Mouse (Mus musculus): ENCODE data around the gene Olfr611. TPM values are rescaled to one million over a fixed set of nuclear protein-coding genes. Genes with fewer than 3 reads are reported as not detected.
"Not testable (repeated sequence)": the region's sequence is repeated elsewhere in the genome, so short reads cannot be mapped to it uniquely, and the experiment has no call there.

Gene Olfr611
- not detected in 2 replicates for polyA plus RNA-seq (2016; fragmentation: Nextera tagmentation; extraction: Ambion mirVana)

- not testable (repeated sequence) for H3K27me3 ChIP-seq (replicated peaks); ATAC-seq; H3K27ac ChIP-seq; H3K9ac ChIP-seq; H3K9me3 ChIP-seq (replicated peaks); H3K36me3 ChIP-seq; H3K4me1 ChIP-seq; H3K4me3 ChIP-seq; H3K4me2 ChIP-seq
- 37% methylated on average over 1 of the region's 1 CpGs for WGBS (ENCODE audit: insufficient replicate concordance)
Observed at GRCm38 (mm10) chr7:103520746-103521145, at the start of gene Olfr611. TSS of gene Olfr611 (minus strand) at chr7:103520846.

DNA sequence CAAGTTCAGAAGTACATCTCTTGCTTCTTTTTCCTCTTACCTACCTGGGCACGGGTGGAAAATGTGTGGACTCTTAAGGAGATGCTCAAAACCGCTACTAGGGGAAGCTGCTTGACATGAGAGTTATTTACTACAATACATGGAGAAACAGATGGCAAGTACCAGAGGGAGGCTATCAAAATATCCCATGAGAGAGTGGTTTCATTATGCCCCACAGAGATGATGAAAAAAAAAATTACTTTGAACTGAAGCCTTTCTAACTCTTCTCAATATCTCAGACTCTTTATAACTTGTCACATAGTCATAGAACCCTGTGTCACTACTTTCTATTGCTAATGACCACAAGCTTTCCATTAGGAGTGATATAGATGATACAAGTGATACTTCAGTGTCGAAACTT lies 48.4 kb upstream of the Olfr611 start, which contains the start of gene Olfr616:
Olfr616 (minus strand) TSS at position 101 of the 400 bp plus-strand sequence.
- Histone ChIP-seq H3K4me1 (no peaks in the 10 kb centered on the region), H3K4me3 (no peak within 1 kb of the TSS), H3K9ac (no peak within 1 kb of the TSS), H3K36me3 (no peaks in the 10 kb centered on the region), H3K27me3 (replicated peaks) (no peaks in the 10 kb centered on the region), H3K4me2 (no peak within 1 kb of the TSS), H3K27ac (no peak within 1 kb of the TSS), H3K9me3 (replicated peaks) (no peaks in the 10 kb centered on the region)
- no peak for ATAC-seq
- WGBS (ENCODE audit: insufficient replicate concordance), result 62% methylated on average over 3 of the region's 3 CpGs

DNA sequence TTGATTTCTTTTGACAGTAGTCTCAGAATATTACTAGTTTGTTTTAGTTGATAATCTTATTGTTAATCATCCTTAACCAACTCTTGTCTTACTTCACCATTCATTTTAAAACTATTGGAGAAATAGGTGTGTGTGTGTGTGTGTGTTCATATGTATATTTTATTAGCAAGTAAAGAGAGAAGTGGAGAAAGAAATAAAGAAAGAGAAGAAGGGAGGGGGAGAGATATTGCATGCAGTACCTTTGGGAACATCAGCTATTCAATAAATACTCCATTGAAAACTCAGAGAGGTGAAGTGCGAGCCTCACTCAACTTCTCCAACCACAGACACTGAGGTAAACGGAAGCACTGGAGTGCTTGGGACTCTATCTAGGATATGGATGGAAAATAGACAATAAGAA lies 35.1 kb upstream of the Olfr611 start, which contains the start of gene Olfr615:
Olfr615 (plus strand) TSS at position 301 of the 400 bp plus-strand sequence.
- 41% methylated on average over 2 of the region's 2 CpGs for WGBS (ENCODE audit: insufficient replicate concordance)
- H3K4me3 ChIP-seq, result no peak within 1 kb of the TSS
- no peak for ATAC-seq
- no peaks in the 10 kb centered on the region for H3K4me1 ChIP-seq
- H3K27ac ChIP-seq, result no peak within 1 kb of the TSS
- H3K27me3 ChIP-seq (replicated peaks), result no peaks in the 10 kb centered on the region
- H3K36me3 ChIP-seq, result no peaks in the 10 kb centered on the region
- H3K9me3 ChIP-seq (replicated peaks), result no peaks in the 10 kb centered on the region
- H3K9ac ChIP-seq, result no peak within 1 kb of the TSS
- no peak within 1 kb of the TSS for H3K4me2 ChIP-seq

DNA sequence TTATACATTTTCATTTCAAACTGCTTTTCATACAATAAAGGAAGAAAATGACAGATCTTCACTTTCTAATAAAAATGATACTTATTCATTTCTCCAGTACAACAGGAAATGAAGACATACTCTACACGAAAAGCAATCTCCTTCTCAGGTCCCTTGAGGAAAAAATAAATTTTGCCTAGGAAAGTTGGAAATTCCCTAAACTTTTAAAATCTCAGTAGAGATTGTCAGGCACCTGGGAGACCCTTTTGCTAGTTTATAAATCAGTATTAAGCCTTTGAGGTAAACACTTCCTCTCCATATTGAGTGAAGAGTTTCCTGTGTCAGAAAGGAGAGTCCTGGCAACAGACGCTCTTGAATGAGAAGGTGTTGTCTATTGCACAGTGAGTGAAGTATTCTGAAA lies 27.1 kb upstream of the Olfr611 start, which contains the start of gene Olfr613:
Olfr613 (plus strand) TSS at position 301 of the 400 bp plus-strand sequence.
- Histone ChIP-seq H3K27ac (no peak within 1 kb of the TSS), H3K4me1 (no peaks in the 10 kb centered on the region), H3K9ac (no peak within 1 kb of the TSS), H3K27me3 (replicated peaks) (no peaks in the 10 kb centered on the region), H3K36me3 (no peaks in the 10 kb centered on the region), H3K4me3 (no peak within 1 kb of the TSS), H3K9me3 (replicated peaks) (no peaks in the 10 kb centered on the region), H3K4me2 (no peak within 1 kb of the TSS)
- 55% methylated on average over 2 of the region's 2 CpGs for WGBS (ENCODE audit: insufficient replicate concordance)
- no peak for ATAC-seq

DNA sequence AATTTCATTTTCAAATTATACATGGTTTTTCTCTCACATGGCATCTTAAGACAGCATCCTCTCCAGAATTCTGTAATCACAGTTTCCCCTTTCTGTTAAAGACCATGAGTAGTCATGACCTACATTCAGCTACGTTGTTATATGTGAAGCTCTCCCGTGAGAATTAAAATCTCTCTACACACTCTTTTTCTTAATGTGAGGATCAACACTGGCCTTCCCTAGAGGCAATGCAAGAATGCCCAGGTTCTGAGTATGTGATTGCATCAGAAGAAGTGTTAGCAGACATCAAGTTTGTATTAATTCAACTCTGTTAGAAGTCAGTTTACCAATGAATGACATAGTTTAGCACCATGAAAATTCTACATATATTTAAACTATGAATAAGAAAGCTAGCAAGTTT lies 22.0 kb upstream of the Olfr611 start, which contains the start of gene Olfr612:
Olfr612 (minus strand) TSS at position 101 of the 400 bp plus-strand sequence.
- H3K9ac ChIP-seq; H3K27ac ChIP-seq; ATAC-seq; H3K27me3 ChIP-seq (replicated peaks); H3K4me1 ChIP-seq; H3K4me3 ChIP-seq; H3K36me3 ChIP-seq; H3K4me2 ChIP-seq; H3K9me3 ChIP-seq (replicated peaks): not testable (repeated sequence)
- 58% methylated on average over 2 of the region's 2 CpGs for WGBS (ENCODE audit: insufficient replicate concordance)

DNA sequence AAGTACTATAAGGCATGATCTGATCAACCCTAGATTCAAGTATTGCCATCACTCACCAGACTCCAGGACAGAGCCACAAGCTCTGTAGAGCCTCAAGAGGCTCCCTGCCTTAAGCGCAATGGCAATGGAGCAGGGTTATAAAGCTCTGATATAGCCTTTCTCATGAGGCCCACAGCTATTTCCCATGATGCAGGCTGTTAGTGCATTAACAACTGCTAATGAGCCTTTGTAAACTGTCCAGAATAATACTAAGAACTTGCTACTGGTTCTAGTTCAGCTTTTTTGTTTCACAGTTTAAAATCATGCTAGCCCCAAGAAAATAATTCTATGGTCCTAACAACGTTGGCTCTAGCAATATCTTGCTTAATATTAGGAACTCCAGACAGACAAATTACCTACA lies 8.6 kb downstream of the Olfr611 start, which contains the start of gene Olfr610:
Olfr610 (minus strand) TSS at position 101 of the 400 bp plus-strand sequence.
- H3K4me3 ChIP-seq, result no peak within 1 kb of the TSS
- H3K4me2 ChIP-seq, result no peak within 1 kb of the TSS
- no peaks in the 10 kb centered on the region for H3K9me3 ChIP-seq (replicated peaks)
- no peaks in the 10 kb centered on the region for H3K36me3 ChIP-seq
- no peaks in the 10 kb centered on the region for H3K4me1 ChIP-seq
- H3K9ac ChIP-seq, result no peak within 1 kb of the TSS
- 54% methylated on average over 2 of the region's 2 CpGs for WGBS (ENCODE audit: insufficient replicate concordance)
- no peak within 1 kb of the TSS for H3K27ac ChIP-seq
- H3K27me3 ChIP-seq (replicated peaks), result no peaks in the 10 kb centered on the region
- ATAC-seq, result no peak

GRCm38 (mm10) chr7:103497962-103498361 lies 22.7 kb downstream of the Olfr611 start, which contains the start of gene Olfr609:
TSS of gene Olfr609 (minus strand) at chr7:103498062.
- no peaks in the 10 kb centered on the region for H3K27me3 ChIP-seq (replicated peaks)
- 56% methylated on average over 1 of the region's 1 CpGs for WGBS (ENCODE audit: insufficient replicate concordance)
- no peak within 1 kb of the TSS for H3K4me3 ChIP-seq
- H3K9me3 ChIP-seq (replicated peaks), result no peaks in the 10 kb centered on the region
- no peak within 1 kb of the TSS for H3K27ac ChIP-seq
- no peak within 1 kb of the TSS for H3K4me2 ChIP-seq
- H3K9ac ChIP-seq, result no peak within 1 kb of the TSS
- ATAC-seq, result no peak
- no peaks in the 10 kb centered on the region for H3K4me1 ChIP-seq
- no peaks in the 10 kb centered on the region for H3K36me3 ChIP-seq

GRCm38 (mm10) chr7:103477106-103477505 lies 43.5 kb downstream of the Olfr611 start:
- not testable (repeated sequence) for H3K9ac ChIP-seq; H3K4me2 ChIP-seq; ATAC-seq; H3K27ac ChIP-seq; H3K9me3 ChIP-seq (replicated peaks); H3K4me1 ChIP-seq; H3K36me3 ChIP-seq; H3K4me3 ChIP-seq; H3K27me3 ChIP-seq (replicated peaks)
- WGBS (ENCODE audit: insufficient replicate concordance), result 77% methylated on average over 9 of the region's 9 CpGs

DNA sequence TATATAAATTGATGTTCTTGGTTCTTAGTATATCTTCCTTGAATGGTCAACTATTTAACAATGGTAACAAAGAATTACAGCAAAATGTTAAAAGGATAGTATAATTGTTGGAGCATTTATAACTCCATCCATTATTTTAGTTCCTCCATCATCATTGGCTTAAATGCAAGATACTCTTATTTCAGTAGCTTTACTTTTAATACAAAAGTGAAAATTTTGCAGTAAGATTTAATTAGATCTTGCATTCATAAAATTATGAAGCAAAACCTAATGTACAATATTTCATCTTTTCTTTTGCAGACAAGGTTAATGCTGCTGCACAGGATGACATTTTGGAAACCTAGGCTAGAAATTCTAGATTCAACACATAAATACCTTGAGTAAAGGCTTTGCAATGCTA lies 51.1 kb downstream of the Olfr611 start, which contains the start of gene Olfr608:
Olfr608 (plus strand) TSS at position 301 of the 400 bp plus-strand sequence.
- no peaks in the 10 kb centered on the region for H3K36me3 ChIP-seq
- H3K9ac ChIP-seq, result no peak within 1 kb of the TSS
- no peaks in the 10 kb centered on the region for H3K4me1 ChIP-seq
- no peak within 1 kb of the TSS for H3K4me2 ChIP-seq
- no peak for ATAC-seq
- H3K27ac ChIP-seq, result no peak within 1 kb of the TSS
- no peak within 1 kb of the TSS for H3K4me3 ChIP-seq
- H3K9me3 ChIP-seq (replicated peaks), result no peaks in the 10 kb centered on the region
- no peaks in the 10 kb centered on the region for H3K27me3 ChIP-seq (replicated peaks)

Other genes starting within 250 kb of the Olfr611 start
- not detected in 2 replicates for gene Olfr596, start 215.2 kb downstream of the Olfr611 start, polyA plus RNA-seq (2016; fragmentation: Nextera tagmentation; extraction: Ambion mirVana)
- not detected in 2 replicates for gene Olfr597, start 204.5 kb downstream of the Olfr611 start, polyA plus RNA-seq (2016; fragmentation: Nextera tagmentation; extraction: Ambion mirVana)
- not detected in 2 replicates for gene Olfr598, start 197.3 kb downstream of the Olfr611 start, polyA plus RNA-seq (2016; fragmentation: Nextera tagmentation; extraction: Ambion mirVana)
- not detected in 2 replicates for gene Olfr599, start 184.9 kb downstream of the Olfr611 start, polyA plus RNA-seq (2016; fragmentation: Nextera tagmentation; extraction: Ambion mirVana)
- not detected in 2 replicates for gene Olfr600, start 171.2 kb downstream of the Olfr611 start, polyA plus RNA-seq (2016; fragmentation: Nextera tagmentation; extraction: Ambion mirVana)
- not detected in 2 replicates for gene Olfr601, start 158.2 kb downstream of the Olfr611 start, polyA plus RNA-seq (2016; fragmentation: Nextera tagmentation; extraction: Ambion mirVana)
- not detected in 2 replicates for gene Olfr603, start 134.7 kb downstream of the Olfr611 start, polyA plus RNA-seq (2016; fragmentation: Nextera tagmentation; extraction: Ambion mirVana)
- gene Usp17lc, start 105.8 kb downstream of the Olfr611 start, polyA plus RNA-seq (2016; fragmentation: Nextera tagmentation; extraction: Ambion mirVana), result not detected in 2 replicates
- not detected in 2 replicates for gene Olfr605, start 75.4 kb downstream of the Olfr611 start, polyA plus RNA-seq (2016; fragmentation: Nextera tagmentation; extraction: Ambion mirVana)
- gene Olfr606, start 71.8 kb downstream of the Olfr611 start, polyA plus RNA-seq (2016; fragmentation: Nextera tagmentation; extraction: Ambion mirVana), result not detected in 2 replicates
- not detected in 2 replicates for gene Olfr607, start 56.7 kb downstream of the Olfr611 start, polyA plus RNA-seq (2016; fragmentation: Nextera tagmentation; extraction: Ambion mirVana)
- not detected in 2 replicates for gene Olfr608, start 51.0 kb downstream of the Olfr611 start, polyA plus RNA-seq (2016; fragmentation: Nextera tagmentation; extraction: Ambion mirVana)
- not detected in 2 replicates for gene Olfr609, start 22.8 kb downstream of the Olfr611 start, polyA plus RNA-seq (2016; fragmentation: Nextera tagmentation; extraction: Ambion mirVana)
- gene Olfr610, start 8.7 kb downstream of the Olfr611 start, polyA plus RNA-seq (2016; fragmentation: Nextera tagmentation; extraction: Ambion mirVana), result not detected in 2 replicates
- not detected in 2 replicates for gene Olfr612, start 21.9 kb upstream of the Olfr611 start, polyA plus RNA-seq (2016; fragmentation: Nextera tagmentation; extraction: Ambion mirVana)
- gene Olfr613, start 27.2 kb upstream of the Olfr611 start, polyA plus RNA-seq (2016; fragmentation: Nextera tagmentation; extraction: Ambion mirVana), result not detected in 2 replicates
- not detected in 2 replicates for gene Olfr615, start 35.2 kb upstream of the Olfr611 start, polyA plus RNA-seq (2016; fragmentation: Nextera tagmentation; extraction: Ambion mirVana)
- gene Olfr616, start 48.3 kb upstream of the Olfr611 start, polyA plus RNA-seq (2016; fragmentation: Nextera tagmentation; extraction: Ambion mirVana), result not detected in 2 replicates
- gene Olfr617, start 52.2 kb upstream of the Olfr611 start, polyA plus RNA-seq (2016; fragmentation: Nextera tagmentation; extraction: Ambion mirVana), result not detected in 2 replicates
- gene Olfr618, start 69.3 kb upstream of the Olfr611 start, polyA plus RNA-seq (2016; fragmentation: Nextera tagmentation; extraction: Ambion mirVana), result not detected in 2 replicates
- gene Olfr619, start 79.7 kb upstream of the Olfr611 start, polyA plus RNA-seq (2016; fragmentation: Nextera tagmentation; extraction: Ambion mirVana), result not detected in 2 replicates
- not detected in 2 replicates for gene Olfr620, start 91.7 kb upstream of the Olfr611 start, polyA plus RNA-seq (2016; fragmentation: Nextera tagmentation; extraction: Ambion mirVana)
- gene Olfr622, start 121.9 kb upstream of the Olfr611 start, polyA plus RNA-seq (2016; fragmentation: Nextera tagmentation; extraction: Ambion mirVana), result not detected in 2 replicates
- not detected in 2 replicates for gene Olfr623, start 142.9 kb upstream of the Olfr611 start, polyA plus RNA-seq (2016; fragmentation: Nextera tagmentation; extraction: Ambion mirVana)
- not detected in 2 replicates for gene Olfr624, start 150.3 kb upstream of the Olfr611 start, polyA plus RNA-seq (2016; fragmentation: Nextera tagmentation; extraction: Ambion mirVana)
- not detected in 2 replicates for gene Olfr625-ps1, start 161.9 kb upstream of the Olfr611 start, polyA plus RNA-seq (2016; fragmentation: Nextera tagmentation; extraction: Ambion mirVana)
- gene Olfr243, start 193.8 kb upstream of the Olfr611 start, polyA plus RNA-seq (2016; fragmentation: Nextera tagmentation; extraction: Ambion mirVana), result not detected in 2 replicates
- not detected in 2 replicates for gene Olfr628, start 209.5 kb upstream of the Olfr611 start, polyA plus RNA-seq (2016; fragmentation: Nextera tagmentation; extraction: Ambion mirVana)
- 0.05 TPM in 1 of 2 replicates, not detected in the other for gene Olfr629, start 224.1 kb upstream of the Olfr611 start, polyA plus RNA-seq (2016; fragmentation: Nextera tagmentation; extraction: Ambion mirVana)
- not detected in 2 replicates for gene Olfr630, start 236.5 kb upstream of the Olfr611 start, polyA plus RNA-seq (2016; fragmentation: Nextera tagmentation; extraction: Ambion mirVana)